ENCODE assay signal across 15 mouse cellular contexts in the genomic region with DNA sequence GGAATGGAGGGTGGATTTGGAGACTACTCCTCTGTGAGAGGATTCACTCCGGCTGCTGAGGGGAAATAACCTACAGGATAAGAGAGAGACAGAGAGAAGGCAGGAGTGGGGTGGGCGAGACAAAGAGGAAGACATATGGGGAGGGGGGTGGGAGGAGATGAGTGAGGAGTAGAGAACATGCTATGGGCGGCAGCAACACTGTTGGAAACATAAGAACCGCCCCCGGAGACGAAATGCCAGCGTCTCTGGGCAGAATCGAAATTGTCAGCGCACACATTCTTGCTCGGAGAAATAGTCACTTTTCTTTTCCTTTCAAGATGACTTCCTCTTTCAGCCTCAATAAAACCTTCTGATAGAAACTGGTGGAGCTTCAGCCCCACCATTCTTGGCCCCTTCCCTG.
DNase-seq lines count a peak whose midpoint lies in the region.
"Had no signal": no experiment of that assay in that cellular context is flagged by ENCODE, and none has a peak within 500 bp of the region (broad histone marks: within the 10 kb centered on the region; RNA-seq: fewer than 3 reads in every experiment).

No protein-coding gene starts in this region.

- intact Hi-C loops in left cerebral cortex, postnatal 10 days (cut with DNase I): loop anchor here (10.0 kb wide), 1 partner anchor 454 kb away; no protein-coding TSS in a partner anchor

- peak; percentile 71 for DNase-seq in layer of hippocampus, adult 11-12 months (ENCODE audit: low spot score)
- DNase-seq in layer of hippocampus, postnatal 10 days (ENCODE audit: low spot score in 2 of 2): no peak
- peak; percentile 66 to 85 for DNase-seq in frontal cortex, adult 2 months (ENCODE audit: extremely low spot score in 1 of 2, low spot score in 1 of 2)
- peak; percentile 43 to 61 for DNase-seq in left cerebral cortex, postnatal 10 days (ENCODE audit: extremely low spot score in 1 of 2, low spot score in 2 of 2)
- DNase-seq in right cerebral cortex, postnatal 25 days: peak; percentile 73
- DNase-seq in kidney, adult 11 months: no peak
- no peak for DNase-seq in embryo, embryonic 11 days
- DNase-seq: adrenal gland, postnatal 36 days; cerebellum, postnatal 14 days; heart, postnatal 10 days; kidney, adult 8-10 months; kidney, postnatal 36 days; liver, postnatal 0 days; lung, postnatal 36 days; thymus, postnatal 25 days had no signal

Comparison
In these comparisons a context has a peak if more than half of its experiments do, and no peak if none do; other contexts are left out.
1. DNase-seq: peak in layer of hippocampus, adult 11-12 months (single experiment), frontal cortex, adult 2 months (2 of 2), left cerebral cortex, postnatal 10 days (2 of 2) and right cerebral cortex, postnatal 25 days (single experiment); none in layer of hippocampus, postnatal 10 days (0 of 2), kidney, adult 11 months (single experiment) and embryo, embryonic 11 days (single experiment).